8 mouse cellular contexts compared by ENCODE assay signal in the genomic region with DNA sequence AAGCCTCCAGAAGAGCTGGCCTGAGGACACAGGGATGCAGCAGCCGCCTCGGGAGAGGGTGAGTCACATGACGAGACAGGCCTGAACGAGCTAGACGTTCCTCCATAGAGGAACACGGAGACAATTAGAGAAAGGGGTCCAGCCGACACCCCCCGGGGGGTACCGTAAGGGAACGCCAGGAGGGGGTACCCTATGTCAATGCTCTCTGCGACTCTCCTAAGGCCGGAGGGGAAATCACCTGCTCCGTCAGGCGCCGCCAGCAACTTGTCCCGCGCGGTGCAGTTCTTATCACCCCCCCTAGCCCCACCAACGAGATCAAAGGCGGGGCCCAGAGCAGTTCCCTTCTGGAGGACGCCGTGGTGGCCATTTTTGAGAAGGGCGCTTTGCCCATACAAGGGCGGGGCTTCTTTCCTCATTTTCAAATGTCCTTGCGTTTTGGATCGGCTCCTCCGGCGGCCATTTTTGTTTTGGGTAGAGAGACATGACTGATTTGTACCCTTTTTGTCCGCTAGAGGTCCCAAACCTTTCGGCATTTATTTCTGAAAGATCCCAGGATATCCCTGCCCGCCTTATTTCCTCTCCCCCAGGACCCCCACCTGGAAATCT. TPM values are rescaled to one million over a fixed set of nuclear protein-coding genes. Genes with fewer than 3 reads are reported as not detected.
DNase-seq lines count a peak whose midpoint lies in the region; ATAC-seq and TF ChIP-seq lines count a peak whose summit lies in the region.

Gene Cuedc2, minus strand, starts transcription at position 372 of the 606 bp plus-strand sequence.

- H3K27ac ChIP-seq in embryonic facial prominence, embryonic 14.5 days (replicated peaks; ENCODE audit: low read depth, low read length) = peak within 1 kb of the TSS; percentile 35; the same call in 1 of the 2 replicates
- peak within 1 kb of the TSS; percentile 84 for H3K27ac ChIP-seq in heart, adult 2 months
- peak within 1 kb of the TSS; percentile 40; the same call in 1 of the 2 replicates for H3K27ac ChIP-seq in limb, embryonic 13.5 days
- H3K27ac ChIP-seq in midbrain, embryonic 16.5 days (ENCODE audit: low read length) = peak within 1 kb of the TSS; percentile 83

- peak; percentile 89 for ATAC-seq in embryonic facial prominence, embryonic 14.5 days (ENCODE audit: low read depth)
- ATAC-seq in limb, embryonic 13.5 days (ENCODE audit: low FRiP score, low read depth) = peak; percentile 89
- peak; percentile 87 for ATAC-seq in midbrain, embryonic 16.5 days

- TF ChIP-seq EP300 in heart, adult 2 months (IDR thresholded peaks at IDR 0.05; ENCODE audit: insufficient read depth, low read depth, low read length) = peak; percentile 64; the same call in 1 of the 2 replicates

- peak; percentile 63 for TF ChIP-seq POLR2A in heart, adult 2 months (IDR thresholded peaks at IDR 0.05; ENCODE audit: insufficient read depth, low read depth, low read length)

- peak within 1 kb of the TSS; percentile 77 for H3K4me2 ChIP-seq in embryonic facial prominence, embryonic 14.5 days (ENCODE audit: low read depth, low read length)
- H3K4me2 ChIP-seq in limb, embryonic 13.5 days (replicated peaks) = peak within 1 kb of the TSS; percentile 81
- peak within 1 kb of the TSS; percentile 79 for H3K4me2 ChIP-seq in midbrain, embryonic 16.5 days (ENCODE audit: low read length)

- no peaks in the 10 kb centered on the region; the same call in 1 of the 2 replicates for H3K79me2 ChIP-seq in heart, adult 2 months (replicated peaks; ENCODE audit: control insufficient read depth, insufficient read depth, low read length)

- under 1% methylated on average over 31 of the region's 31 CpGs for WGBS in embryonic facial prominence, embryonic 14.5 days
- under 1% methylated on average over 31 of the region's 31 CpGs for WGBS in heart, adult 2 months
- WGBS in limb, embryonic 13.5 days = under 1% methylated on average over 31 of the region's 31 CpGs
- 1% methylated on average over 31 of the region's 31 CpGs for WGBS in midbrain, embryonic 16.5 days

- H3K36me3 ChIP-seq in embryonic facial prominence, embryonic 14.5 days (ENCODE audit: control insufficient read depth, insufficient read depth, low read length) = no peaks in the 10 kb centered on the region
- no peaks in the 10 kb centered on the region for H3K36me3 ChIP-seq in heart, adult 2 months (ENCODE audit: control insufficient read depth, insufficient read depth, low read length)
- no peaks in the 10 kb centered on the region for H3K36me3 ChIP-seq in limb, embryonic 13.5 days
- H3K36me3 ChIP-seq in midbrain, embryonic 16.5 days (ENCODE audit: control insufficient read depth, insufficient read depth, low read length) = no peaks in the 10 kb centered on the region

- peak within 1 kb of the TSS; percentile 79 for H3K9ac ChIP-seq in embryonic facial prominence, embryonic 14.5 days (ENCODE audit: low read depth, low read length)
- H3K9ac ChIP-seq in heart, adult 2 months (ENCODE audit: low read depth, low read length) = peak within 1 kb of the TSS; percentile 84
- H3K9ac ChIP-seq in limb, embryonic 13.5 days = peak within 1 kb of the TSS; percentile 84
- H3K9ac ChIP-seq in midbrain, embryonic 16.5 days (ENCODE audit: low read depth, low read length) = peak within 1 kb of the TSS; percentile 87

- H3K27me3 ChIP-seq in embryonic facial prominence, embryonic 14.5 days (replicated peaks; ENCODE audit: control insufficient read depth, insufficient read depth, low read length) = no peaks in the 10 kb centered on the region
- no peaks in the 10 kb centered on the region for H3K27me3 ChIP-seq in heart, adult 2 months (ENCODE audit: control insufficient read depth, insufficient read depth, low read length)
- no peaks in the 10 kb centered on the region for H3K27me3 ChIP-seq in limb, embryonic 13.5 days
- H3K27me3 ChIP-seq in midbrain, embryonic 16.5 days (ENCODE audit: control insufficient read depth, insufficient read depth, low read depth, low read length) = peaks cover 3% of the 10 kb centered on the region; the same call in 1 of the 2 replicates

- H3K9me3 ChIP-seq in embryonic facial prominence, embryonic 14.5 days (ENCODE audit: control insufficient read depth, low read length) = no peaks in the 10 kb centered on the region
- H3K9me3 ChIP-seq in limb, embryonic 13.5 days = no peaks in the 10 kb centered on the region
- H3K9me3 ChIP-seq in midbrain, embryonic 16.5 days (replicated peaks; ENCODE audit: control insufficient read depth, low read length, poor library complexity, severe bottlenecking) = no peaks in the 10 kb centered on the region

- TF ChIP-seq CTCF in heart, adult 2 months (IDR thresholded peaks at IDR 0.05) = peak; percentile 87

- H3K4me1 ChIP-seq in embryonic facial prominence, embryonic 14.5 days (ENCODE audit: control insufficient read depth, insufficient read depth, low read length) = peaks cover 7% of the 10 kb centered on the region
- H3K4me1 ChIP-seq in heart, adult 2 months (ENCODE audit: control insufficient read depth, insufficient read depth, low read length) = peaks cover 7% of the 10 kb centered on the region
- peaks cover 22% of the 10 kb centered on the region for H3K4me1 ChIP-seq in limb, embryonic 13.5 days
- peaks cover 15% of the 10 kb centered on the region for H3K4me1 ChIP-seq in midbrain, embryonic 16.5 days (ENCODE audit: control insufficient read depth, insufficient read depth, low read length)

- H3K4me3 ChIP-seq in embryonic facial prominence, embryonic 14.5 days (ENCODE audit: low read depth, low read length) = peak within 1 kb of the TSS; percentile 83
- H3K4me3 ChIP-seq in heart, adult 2 months = peak within 1 kb of the TSS; percentile 57
- peak within 1 kb of the TSS; percentile 81 for H3K4me3 ChIP-seq in limb, embryonic 13.5 days
- H3K4me3 ChIP-seq in midbrain, embryonic 16.5 days (ENCODE audit: low read depth, low read length) = peak within 1 kb of the TSS; percentile 69

- peak; percentile 99 for DNase-seq in 3T3-L1 (ENCODE audit: low read depth, low spot score)
- DNase-seq in adrenal gland, postnatal 4 days (ENCODE audit: low spot score in 2 of 2) = peak; percentile 90 to 93
- peak; percentile 97 for DNase-seq in embryonic facial prominence, embryonic 14.5 days (ENCODE audit: low spot score)
- peak; percentile 97 to 99 for DNase-seq in heart, adult 2 months
- peak; percentile 97 to 99 for DNase-seq in kidney, adult 8-10 months
- DNase-seq in spleen, postnatal 10 days (ENCODE audit: low spot score in 2 of 2) = peak; percentile 97 to 99

- intact Hi-C loops in heart, adult 2 months (cut with DNase I) = loop anchor here (1.0 to 2.0 kb wide), 4 partner anchors 10 to 104 kb away; partner anchors contain the start of genes Fbxl15 and Sufu

RNA-seq across cellular contexts. Expression of gene Cuedc2, which starts in this region (rescaled TPM):
- total RNA-seq in adrenal gland, postnatal 4 days (2021) = 100 to 1,000 TPM; 106 to 112 TPM
- 174 and 184 TPM in 2 replicates for polyA plus RNA-seq in embryonic facial prominence, embryonic 14.5 days (2014; fragmentation: Nextera tagmentation; extraction: Ambion mirVana)
- total RNA-seq in heart, adult 2 months (2021) = 10 to 100 TPM; 79.8 to 91.3 TPM
- polyA plus RNA-seq in heart, adult 2 months (2012; rRNA removed) = 58.7 and 73.5 TPM in 2 replicates
- polyA plus RNA-seq in limb, embryonic 13.5 days (2015; fragmentation: Nextera tagmentation; extraction: Ambion mirVana) = 176 and 177 TPM in 2 replicates
- 313 and 332 TPM in 2 replicates for polyA plus RNA-seq in midbrain, embryonic 16.5 days (2015; fragmentation: Nextera tagmentation; extraction: Ambion mirVana)

Comparison
In these comparisons a context has a peak if more than half of its experiments do, and no peak if none do; other contexts are left out.
1. Peak in every context shown above with its lines: DNase-seq, ATAC-seq, H3K4me3 ChIP-seq and H3K27ac ChIP-seq.